Mouse (Mus musculus) testis, adult 2 months (tissue): ENCODE measurements around the gene Lyl1.

Experiments
- CTCF ChIP-seq: fragments of 200-500 bp; IDR thresholded peaks from 2 replicates; pipeline ENCODE4 v1.5.1; 2012; ENCODE audit warnings: low read depth, mild to moderate bottlenecking, inconsistent platforms, low read length, moderate library complexity; ENCODE audit not compliant: control insufficient read depth, insufficient read depth, insufficient replicate concordance
- POLR2A ChIP-seq: fragments of 200-500 bp; IDR thresholded peaks from 2 replicates; pipeline ENCODE4 v1.6.1; 2012; ENCODE audit warnings: low read depth, mild to moderate bottlenecking, inconsistent platforms, low read length, moderate library complexity; ENCODE audit not compliant: control insufficient read depth

DNA sequence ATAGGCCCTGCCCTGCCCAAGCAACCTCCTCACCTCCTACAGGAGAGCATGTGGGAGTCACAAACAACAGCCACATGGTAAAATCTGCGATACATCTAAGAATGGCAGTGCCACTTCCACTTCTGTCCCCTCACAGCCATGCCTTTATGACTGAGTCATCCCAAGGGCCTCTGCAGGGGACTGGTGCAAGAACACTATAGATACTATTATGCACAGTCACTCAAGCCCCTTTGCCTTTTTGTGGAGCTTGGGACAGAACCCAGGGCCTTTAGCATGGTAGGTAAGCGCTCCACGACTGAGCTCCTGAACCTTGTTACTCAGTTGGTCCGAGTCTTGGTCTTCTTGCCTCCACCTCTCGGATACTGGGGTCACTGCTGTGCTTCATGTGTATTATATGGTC, 24.0 kb upstream of the Lyl1 start:
- TF ChIP-seq CTCF (no peak), POLR2A (no peak)
